Mouse (Mus musculus): ENCODE measurements around the gene Orc5.

Orc5 gene

DNA sequence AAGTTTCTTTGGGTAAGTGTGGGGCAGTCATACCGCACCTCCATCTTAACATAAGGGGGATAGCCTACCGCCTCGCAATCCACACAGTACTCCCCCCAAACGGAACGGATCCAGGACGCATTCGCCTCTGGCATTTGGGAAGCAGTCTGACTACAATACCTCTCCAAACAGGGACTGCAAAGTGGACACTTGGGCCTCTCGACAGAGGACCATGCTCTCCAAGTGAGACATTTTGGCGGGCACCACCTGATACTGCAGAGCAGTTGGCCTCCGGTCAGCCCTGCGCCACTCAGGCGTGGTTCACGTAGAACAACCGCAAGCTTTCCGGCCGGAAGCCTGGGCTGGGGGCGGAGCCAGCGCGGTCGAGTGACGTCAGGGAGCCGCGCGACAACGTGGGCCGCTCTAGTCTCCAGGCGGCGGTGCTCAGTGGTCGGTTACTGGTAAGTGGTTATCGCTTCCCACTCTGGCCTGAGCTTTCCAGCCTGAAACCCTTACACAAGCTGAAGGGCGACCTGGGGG, at the start of gene Orc5:
TSS of gene Orc5 (minus strand) at position 397 of the 519 bp plus-strand sequence.
- in situ Hi-C loops (cut with MboI; ENCODE audit: low pct_unique_long_range_greater_than_20kb in 1 of 2, low sequenced_read_pairs in 2 of 2, unreplicated experiment in 1 of 2) = loop anchor here in 1 of 2 experiments (25.0 kb wide), 1 partner anchor 862 kb away; no protein-coding TSS in a partner anchor

DNA sequence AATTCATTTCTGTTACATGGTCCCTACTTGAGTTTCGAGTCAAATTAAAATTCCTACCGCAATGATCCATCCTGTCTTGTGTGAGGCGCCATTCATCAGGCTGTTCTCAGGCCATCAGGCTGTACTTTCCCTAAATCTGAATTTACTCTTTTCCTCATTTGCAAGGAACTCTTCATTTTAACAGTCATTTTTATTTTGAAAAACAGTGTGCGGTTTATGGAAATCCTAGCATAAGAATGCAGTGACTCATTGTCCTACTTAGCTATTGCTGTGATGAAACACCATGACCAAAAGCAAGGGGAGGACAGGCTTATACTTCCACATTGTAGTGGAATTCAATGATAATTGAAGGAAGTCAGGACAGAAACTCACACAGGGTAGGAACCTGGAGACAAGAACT, 46.8 kb upstream of the Orc5 start:
- in situ Hi-C loops (cut with MboI; ENCODE audit: low pct_unique_long_range_greater_than_20kb in 1 of 2, low sequenced_read_pairs in 2 of 2, unreplicated experiment in 1 of 2) = loop anchor here in 1 of 2 experiments (25.0 kb wide), 1 partner anchor 265 kb away; no protein-coding TSS in a partner anchor

DNA sequence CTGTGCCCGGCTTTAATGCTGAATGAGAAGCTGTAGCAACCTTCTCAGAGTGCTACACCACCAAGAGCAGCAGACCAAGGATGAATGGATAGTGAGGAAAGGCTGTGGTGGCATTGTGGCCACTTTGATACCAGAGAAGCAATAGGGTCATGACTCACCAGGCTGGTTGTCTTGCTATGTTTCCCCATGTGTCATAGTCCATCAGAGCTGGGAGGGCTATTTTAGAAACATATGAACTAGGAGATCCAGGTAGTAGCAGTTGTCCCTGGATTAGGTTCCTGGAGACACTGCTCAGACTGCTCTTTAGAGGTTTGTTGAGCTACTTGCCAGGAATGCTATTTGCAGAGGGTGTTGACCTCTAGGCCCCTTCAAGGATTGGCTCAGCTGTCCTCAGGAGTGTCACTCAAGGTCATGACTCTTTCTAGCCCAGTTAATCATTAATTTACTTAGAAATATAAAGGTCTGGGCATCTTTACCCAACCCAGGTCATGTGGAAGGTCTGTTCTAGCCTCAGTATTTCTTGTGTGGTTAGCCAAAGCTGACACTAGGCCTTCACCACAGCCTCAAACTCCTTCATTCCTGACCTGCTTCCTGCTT, 39.2 kb upstream of the Orc5 start:
- in situ Hi-C loops (cut with MboI; ENCODE audit: low pct_unique_long_range_greater_than_20kb in 1 of 2, low sequenced_read_pairs in 2 of 2, unreplicated experiment in 1 of 2) = loop anchor here in 1 of 2 experiments (25.0 kb wide), 1 partner anchor 273 kb away; no protein-coding TSS in a partner anchor

DNA sequence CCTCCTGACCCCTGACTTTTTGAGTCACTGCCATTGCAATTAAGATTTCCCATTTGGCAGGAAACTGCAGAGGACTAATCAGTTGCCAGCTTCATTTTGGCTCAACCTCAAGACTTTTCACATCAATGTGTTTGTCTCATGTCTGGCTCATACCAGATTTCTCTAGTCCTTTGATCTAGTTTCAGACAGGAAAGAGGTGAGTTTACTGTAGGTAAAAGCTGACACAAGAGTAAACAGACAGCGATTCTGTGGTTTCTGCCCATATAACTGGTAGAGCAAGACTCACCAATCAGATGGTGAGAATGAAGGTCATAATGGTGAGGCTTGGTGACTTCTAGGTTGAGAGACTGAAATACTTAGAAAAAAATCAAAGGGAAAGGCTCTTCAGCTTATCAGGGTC, 37.3 kb upstream of the Orc5 start:
- in situ Hi-C loops (cut with MboI; ENCODE audit: low pct_unique_long_range_greater_than_20kb in 1 of 2, low sequenced_read_pairs in 2 of 2, unreplicated experiment in 1 of 2) = loop anchor here in 1 of 2 experiments (25.0 kb wide), 1 partner anchor 275 kb away; no protein-coding TSS in a partner anchor

DNA sequence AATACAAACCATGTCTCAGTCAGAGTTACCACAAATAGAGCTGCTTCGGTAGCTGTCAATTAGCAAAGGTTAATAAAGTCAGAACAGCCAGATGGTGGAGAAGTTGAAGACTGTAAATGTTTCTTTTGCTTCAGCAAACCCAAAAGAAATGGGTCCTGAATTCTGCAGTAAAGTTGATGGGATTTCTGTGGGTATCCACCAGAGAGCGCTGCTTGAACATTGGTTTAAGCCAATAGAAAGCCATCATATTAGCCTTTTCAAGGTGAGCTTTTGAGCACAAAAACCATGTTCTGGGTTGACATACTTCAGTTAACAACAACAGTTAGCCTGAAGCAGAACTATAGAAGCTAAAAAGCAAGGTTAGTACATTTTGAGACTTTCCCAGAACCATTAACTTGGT, 34.3 kb upstream of the Orc5 start:
- in situ Hi-C loops (cut with MboI; ENCODE audit: low pct_unique_long_range_greater_than_20kb in 1 of 2, low sequenced_read_pairs in 2 of 2, unreplicated experiment in 1 of 2) = loop anchor here in 1 of 2 experiments (25.0 kb wide), 1 partner anchor 278 kb away; no protein-coding TSS in a partner anchor

DNA sequence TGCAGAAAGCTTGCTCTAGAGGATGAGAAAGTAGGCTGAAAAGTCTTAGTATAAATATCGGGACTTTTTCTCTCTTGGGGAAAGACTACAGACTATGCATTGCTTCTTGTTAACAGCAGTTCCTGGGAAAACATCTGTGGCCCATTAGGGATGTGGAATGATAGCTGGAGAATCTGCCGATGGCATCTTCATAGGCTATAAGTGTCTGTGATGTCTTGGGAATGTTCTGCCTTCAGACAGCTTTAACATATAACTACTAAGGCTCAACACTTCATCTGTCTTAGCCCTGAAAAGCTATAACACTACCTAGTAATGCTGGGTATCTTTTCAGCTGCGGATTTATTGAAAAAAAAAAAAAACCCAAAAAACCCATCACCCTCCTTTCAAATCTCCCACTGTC, 27.8 kb upstream of the Orc5 start:
- in situ Hi-C loops (cut with MboI; ENCODE audit: low pct_unique_long_range_greater_than_20kb in 1 of 2, low sequenced_read_pairs in 2 of 2, unreplicated experiment in 1 of 2) = loop anchor here in 1 of 2 experiments (25.0 kb wide), 1 partner anchor 284 kb away; no protein-coding TSS in a partner anchor

DNA sequence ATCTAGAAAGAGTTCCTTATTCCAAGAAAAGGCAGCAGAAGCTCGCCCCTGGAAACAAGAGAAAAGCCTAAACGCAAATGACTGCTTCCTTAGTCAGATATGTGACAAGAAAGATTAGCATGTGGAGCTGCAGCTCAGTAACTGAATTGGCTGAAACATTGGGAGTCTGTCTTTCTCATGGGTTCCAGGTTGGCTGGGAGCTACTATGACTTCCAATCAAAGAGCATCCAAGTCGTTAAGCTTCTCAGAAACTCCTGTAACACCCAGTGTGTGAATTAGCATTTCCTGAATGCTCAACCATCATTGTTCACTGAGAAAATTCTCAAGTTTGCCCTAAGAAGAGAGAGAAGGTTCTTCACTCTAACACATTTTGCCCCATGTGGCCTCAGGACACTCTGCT, 24.5 kb upstream of the Orc5 start:
- in situ Hi-C loops (cut with MboI; ENCODE audit: low pct_unique_long_range_greater_than_20kb in 1 of 2, low sequenced_read_pairs in 2 of 2, unreplicated experiment in 1 of 2) = loop anchor here in 1 of 2 experiments (25.0 kb wide), 2 partner anchors 288 to 838 kb away; no protein-coding TSS in a partner anchor

DNA sequence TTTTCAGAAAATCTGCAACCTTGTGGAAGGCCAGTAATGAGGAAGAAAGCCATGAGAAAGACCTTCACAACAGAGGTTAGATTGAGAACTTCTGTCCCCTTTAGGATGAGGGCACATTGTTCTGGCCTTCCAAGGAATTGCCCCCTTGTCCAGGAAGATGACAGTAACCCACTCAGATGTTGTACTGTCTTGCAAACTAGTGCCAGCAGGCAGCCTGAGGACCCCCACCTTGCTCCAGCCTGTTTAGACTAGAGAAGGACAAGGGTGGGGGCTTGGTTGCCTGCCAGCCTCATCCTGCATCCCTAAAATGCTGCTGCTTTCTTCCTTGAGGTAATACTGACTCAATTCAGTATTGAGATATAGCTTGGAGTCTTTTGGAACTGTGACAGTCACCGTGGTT, 23.9 kb upstream of the Orc5 start:
- in situ Hi-C loops (cut with MboI; ENCODE audit: low pct_unique_long_range_greater_than_20kb in 1 of 2, low sequenced_read_pairs in 2 of 2, unreplicated experiment in 1 of 2) = loop anchor here in 1 of 2 experiments (25.0 kb wide), 1 partner anchor 838 kb away; no protein-coding TSS in a partner anchor

DNA sequence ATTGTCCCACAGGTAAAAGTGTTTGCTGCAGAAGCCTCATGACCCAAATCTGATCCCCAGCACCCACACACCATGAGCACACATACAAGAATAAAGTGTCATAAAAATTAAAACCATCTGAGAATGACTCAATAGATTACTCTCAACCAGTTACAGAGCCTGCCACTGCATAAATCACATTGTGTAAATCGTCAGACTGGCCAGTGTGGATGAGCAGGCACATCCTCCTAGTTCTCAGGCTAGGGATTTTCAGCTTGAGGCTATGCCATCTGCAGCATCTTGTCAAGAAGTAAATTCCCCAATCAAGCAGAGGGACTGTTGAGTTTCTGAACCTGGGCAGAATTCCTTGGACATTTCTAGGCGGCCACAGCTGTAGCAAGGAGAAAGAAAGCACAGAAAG, 23.5 kb upstream of the Orc5 start:
- in situ Hi-C loops (cut with MboI; ENCODE audit: low pct_unique_long_range_greater_than_20kb in 1 of 2, low sequenced_read_pairs in 2 of 2, unreplicated experiment in 1 of 2) = loop anchor here in 1 of 2 experiments (25.0 kb wide), 1 partner anchor 839 kb away; no protein-coding TSS in a partner anchor

DNA sequence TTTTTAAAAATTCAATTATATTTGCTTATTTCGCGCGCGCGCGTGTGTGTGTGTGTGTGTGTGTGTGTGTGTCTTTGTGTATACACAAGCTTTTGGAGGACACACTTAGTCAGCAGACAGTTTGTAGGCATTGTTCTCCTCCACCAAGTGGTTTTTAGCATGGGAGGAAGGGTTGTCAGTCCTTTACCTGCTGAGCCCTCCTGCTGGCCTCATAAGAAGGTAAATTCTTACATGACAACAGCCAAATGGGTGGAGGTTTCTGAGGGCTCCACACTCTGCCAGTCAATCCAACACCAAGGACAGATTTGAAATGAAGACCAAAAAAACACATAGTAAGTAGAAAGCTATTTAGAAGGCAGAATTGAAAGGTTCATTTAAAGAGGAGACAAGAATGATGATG, 22.7 kb upstream of the Orc5 start:
- in situ Hi-C loops (cut with MboI; ENCODE audit: low pct_unique_long_range_greater_than_20kb in 1 of 2, low sequenced_read_pairs in 2 of 2, unreplicated experiment in 1 of 2) = loop anchor here in 1 of 2 experiments (25.0 kb wide), 1 partner anchor 839 kb away; no protein-coding TSS in a partner anchor

DNA sequence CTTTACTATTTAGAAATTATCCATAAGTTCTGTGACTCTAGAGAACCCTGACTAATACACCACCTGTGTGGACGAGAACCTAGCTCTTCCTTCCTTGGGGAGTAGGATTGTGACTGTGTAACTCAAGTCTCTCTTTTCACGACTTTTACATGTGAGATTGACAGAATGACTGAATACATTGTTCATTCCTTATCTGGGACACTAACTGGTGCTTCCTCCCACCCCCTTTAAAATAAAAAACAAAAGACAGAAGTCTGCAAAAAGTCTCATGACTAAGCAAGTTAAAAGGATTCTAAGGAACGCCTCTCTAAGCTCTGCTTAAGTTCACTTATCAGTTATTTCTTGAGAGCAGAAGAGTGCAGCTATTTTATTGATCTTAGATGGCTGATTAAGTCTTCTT, 22.2 kb upstream of the Orc5 start:
- in situ Hi-C loops (cut with MboI; ENCODE audit: low pct_unique_long_range_greater_than_20kb in 1 of 2, low sequenced_read_pairs in 2 of 2, unreplicated experiment in 1 of 2) = loop anchor here in 1 of 2 experiments (25.0 kb wide), 1 partner anchor 840 kb away; no protein-coding TSS in a partner anchor

DNA sequence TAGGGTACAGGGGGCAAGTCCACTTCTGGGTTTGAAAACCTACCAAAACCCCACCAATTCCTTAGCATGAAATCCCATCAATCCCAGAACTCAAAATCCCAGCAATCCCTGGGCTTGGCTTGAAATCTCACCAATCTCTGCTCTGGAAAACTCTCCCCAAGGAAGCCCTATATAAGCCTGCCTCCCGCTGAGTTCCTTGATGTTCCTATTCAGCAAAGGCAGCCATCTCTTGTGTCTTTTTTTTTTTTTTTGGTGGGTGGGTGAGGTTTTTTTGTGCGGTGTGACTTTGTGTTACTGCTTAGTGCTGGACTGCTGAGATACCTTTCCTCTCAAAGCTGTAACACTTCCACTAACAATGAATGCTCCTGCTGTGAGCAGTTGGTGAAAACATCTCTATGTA, 15.5 kb upstream of the Orc5 start:
- in situ Hi-C loops (cut with MboI; ENCODE audit: low pct_unique_long_range_greater_than_20kb in 1 of 2, low sequenced_read_pairs in 2 of 2, unreplicated experiment in 1 of 2) = loop anchor here in 1 of 2 experiments (25.0 kb wide), 1 partner anchor 847 kb away; no protein-coding TSS in a partner anchor

DNA sequence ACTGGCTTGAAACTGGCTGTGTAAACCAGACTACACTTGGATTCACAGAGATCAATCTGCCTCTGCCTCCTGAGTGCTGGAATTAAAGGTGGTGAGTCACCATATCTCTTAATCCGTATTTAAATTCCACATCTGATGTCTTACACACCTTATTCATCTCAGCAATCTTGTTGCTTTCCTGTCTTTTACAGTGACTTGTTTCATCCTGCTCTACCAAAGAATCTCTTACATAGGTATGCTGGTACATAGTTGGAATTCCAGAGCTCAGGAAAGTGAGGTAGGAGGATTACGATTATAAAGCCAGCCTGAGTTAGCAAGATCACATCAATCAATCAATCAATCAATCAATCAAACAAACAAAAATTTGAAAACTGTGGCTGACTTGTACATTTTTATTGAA, 9.6 kb upstream of the Orc5 start:
- in situ Hi-C loops (cut with MboI; ENCODE audit: low pct_unique_long_range_greater_than_20kb in 1 of 2, low sequenced_read_pairs in 2 of 2, unreplicated experiment in 1 of 2) = loop anchor here in 1 of 2 experiments (25.0 kb wide), 1 partner anchor 852 kb away; no protein-coding TSS in a partner anchor

DNA sequence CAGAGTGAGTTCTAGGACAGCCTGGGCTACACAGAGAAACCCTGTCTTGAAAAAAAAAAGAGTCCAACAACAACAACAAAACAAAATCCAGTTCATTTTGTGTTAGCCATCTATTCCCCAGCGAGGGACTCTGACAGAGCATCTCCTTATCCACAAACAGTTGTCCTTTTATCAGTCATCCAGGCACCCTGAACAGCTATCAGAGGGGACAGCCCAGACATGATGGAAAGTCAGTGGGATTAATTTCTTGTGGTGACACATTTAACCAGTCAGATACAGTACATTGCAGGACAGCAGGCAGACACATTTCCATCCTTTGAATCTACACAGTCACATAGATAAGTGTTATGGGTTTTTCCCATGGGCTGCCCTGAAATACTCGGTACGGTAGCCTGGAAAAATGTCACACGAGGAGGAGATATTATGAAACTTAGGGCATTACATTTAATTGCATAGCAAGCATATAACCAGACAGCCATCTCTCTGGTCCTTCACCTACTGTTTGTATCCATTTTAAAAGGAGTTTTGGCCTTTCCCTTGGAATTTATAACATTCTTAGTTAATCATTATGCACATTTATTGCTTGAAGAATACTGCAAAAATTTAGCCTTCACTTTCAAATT, 7.4 kb upstream of the Orc5 start:
- in situ Hi-C loops (cut with MboI; ENCODE audit: low pct_unique_long_range_greater_than_20kb in 1 of 2, low sequenced_read_pairs in 2 of 2, unreplicated experiment in 1 of 2) = loop anchor here in 1 of 2 experiments (25.0 kb wide), 1 partner anchor 855 kb away; no protein-coding TSS in a partner anchor

DNA sequence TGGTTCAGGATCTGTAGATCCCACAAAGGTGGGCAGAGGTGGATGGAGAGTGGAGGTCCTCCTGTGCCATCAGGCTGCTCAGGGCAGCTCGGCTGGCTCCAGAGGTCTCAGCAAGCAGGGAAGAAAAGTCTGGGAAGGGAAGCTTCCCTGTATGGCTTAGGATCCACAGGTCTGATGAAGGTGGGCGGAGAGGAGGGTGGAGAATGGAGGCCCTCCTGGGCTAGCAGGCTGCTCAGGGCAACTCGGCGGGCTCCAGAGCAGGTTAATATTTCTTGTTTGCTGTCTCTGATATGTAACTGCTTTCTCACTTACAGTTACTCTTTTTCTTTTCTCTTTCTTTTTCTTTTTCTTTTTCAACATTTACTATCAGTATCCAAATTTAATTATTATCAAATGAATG, 6.5 kb upstream of the Orc5 start:
- in situ Hi-C loops (cut with MboI; ENCODE audit: low pct_unique_long_range_greater_than_20kb in 1 of 2, low sequenced_read_pairs in 2 of 2, unreplicated experiment in 1 of 2) = loop anchor here in 1 of 2 experiments (25.0 kb wide), 1 partner anchor 856 kb away; no protein-coding TSS in a partner anchor

DNA sequence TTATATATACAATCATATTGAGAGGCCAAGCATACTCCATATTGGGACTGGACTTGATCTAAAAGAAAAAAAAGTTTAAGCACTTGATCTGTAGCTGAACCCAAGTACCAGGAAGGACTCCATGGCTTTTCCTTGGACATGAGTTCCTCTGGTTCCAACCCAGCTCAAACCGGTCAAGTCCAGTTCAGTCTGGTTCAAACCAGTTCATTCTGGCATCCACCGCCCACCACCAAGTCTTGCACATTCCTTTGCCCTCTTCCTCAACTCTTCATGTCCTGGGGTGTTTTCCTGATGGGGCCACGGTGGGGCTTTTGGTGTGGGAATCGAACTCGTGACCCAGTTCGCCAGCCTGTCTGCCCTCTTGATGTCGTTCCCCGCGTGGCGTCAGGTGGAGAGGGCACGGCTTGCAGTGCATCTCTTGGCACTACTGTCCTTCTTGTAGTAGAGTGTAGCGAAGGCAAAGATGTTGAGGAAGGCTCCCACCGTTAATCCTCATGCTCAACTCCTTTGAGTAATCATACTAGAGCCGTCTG, 2.1 kb upstream of the Orc5 start:
- in situ Hi-C loops (cut with MboI; ENCODE audit: low pct_unique_long_range_greater_than_20kb in 1 of 2, low sequenced_read_pairs in 2 of 2, unreplicated experiment in 1 of 2) = loop anchor here in 1 of 2 experiments (25.0 kb wide), 1 partner anchor 860 kb away; no protein-coding TSS in a partner anchor

DNA sequence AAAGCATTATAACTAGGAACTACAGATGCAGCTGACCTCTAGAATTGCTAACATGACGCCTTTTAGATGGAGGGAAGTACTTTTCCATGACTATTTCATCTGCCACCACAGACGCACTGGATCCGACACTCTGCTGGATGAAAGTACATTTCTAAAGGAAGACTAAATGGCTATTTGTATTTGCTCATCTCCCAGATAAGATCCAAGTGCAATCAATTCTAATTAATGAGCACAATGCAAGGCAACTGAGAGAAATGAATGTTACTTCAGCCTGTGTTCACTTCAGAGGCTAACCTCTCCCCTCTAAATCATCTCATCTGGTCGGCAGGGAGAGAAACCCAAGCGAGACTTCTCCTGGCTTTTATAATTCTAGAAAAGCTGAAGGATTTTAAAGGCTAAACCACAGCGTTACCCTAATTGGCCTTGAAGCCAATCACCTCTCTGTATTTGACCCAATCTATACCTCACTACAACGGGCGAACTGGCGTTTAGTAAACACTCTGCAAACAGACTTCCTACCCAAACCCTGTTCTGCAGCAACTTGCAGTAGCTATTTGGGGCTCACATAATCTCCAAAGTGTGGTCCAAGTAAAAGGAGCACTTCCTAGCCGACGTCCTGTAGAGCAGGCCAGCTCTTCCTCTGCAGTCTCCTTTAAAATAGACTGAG, 730 bp downstream of the Orc5 start:
- in situ Hi-C loops (cut with MboI; ENCODE audit: low pct_unique_long_range_greater_than_20kb in 1 of 2, low sequenced_read_pairs in 2 of 2, unreplicated experiment in 1 of 2) = loop anchor here in 1 of 2 experiments (25.0 kb wide), 1 partner anchor 863 kb away; no protein-coding TSS in a partner anchor

DNA sequence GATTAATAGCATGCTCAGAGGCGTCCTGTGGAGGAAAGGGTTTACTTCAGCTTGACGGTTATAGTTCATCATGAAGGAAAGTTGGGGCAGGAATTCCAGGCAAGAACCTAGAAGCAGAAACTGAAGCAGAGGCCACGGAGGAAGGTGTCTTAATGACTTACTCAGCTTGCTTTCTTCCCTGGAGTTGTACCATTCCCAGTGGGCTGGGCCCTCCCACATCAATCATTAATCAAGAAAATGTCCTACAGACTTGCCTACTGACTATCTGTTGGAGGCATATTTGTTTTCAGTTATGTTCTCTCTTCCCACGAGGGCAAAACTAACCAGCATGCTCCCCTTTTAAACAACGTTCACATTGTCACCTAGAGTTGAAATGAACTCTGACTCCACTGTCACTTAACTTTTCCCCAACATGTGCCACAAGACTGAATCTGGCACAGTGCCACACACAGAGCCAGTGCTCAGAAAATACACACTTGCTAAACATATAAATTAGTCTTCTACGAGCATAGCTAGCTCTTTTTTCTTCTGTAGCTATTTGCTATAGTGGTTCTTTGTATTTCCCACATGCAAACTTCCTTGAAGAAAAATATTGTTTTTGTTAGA, 1.6 kb downstream of the Orc5 start:
- in situ Hi-C loops (cut with MboI; ENCODE audit: low pct_unique_long_range_greater_than_20kb in 1 of 2, low sequenced_read_pairs in 2 of 2, unreplicated experiment in 1 of 2) = no loop called here

Measured in mouse embryonic stem cell (cell line).